Mouse (Mus musculus) lung, postnatal 4 days (tissue): Measurements from ENCODE around the gene Sdk2.

Source experiments
- DNase-seq, 2 experiments: peaks; one replicate each; pipeline ENCODE4 v3.0.0; 2021

The Sdk2 gene

GRCm38 (mm10) chr11:113735151-113735550, 331.7 kb downstream of the Sdk2 start:
- DNase-seq = peak in 1 of 2 experiments; percentile 26

DNA sequence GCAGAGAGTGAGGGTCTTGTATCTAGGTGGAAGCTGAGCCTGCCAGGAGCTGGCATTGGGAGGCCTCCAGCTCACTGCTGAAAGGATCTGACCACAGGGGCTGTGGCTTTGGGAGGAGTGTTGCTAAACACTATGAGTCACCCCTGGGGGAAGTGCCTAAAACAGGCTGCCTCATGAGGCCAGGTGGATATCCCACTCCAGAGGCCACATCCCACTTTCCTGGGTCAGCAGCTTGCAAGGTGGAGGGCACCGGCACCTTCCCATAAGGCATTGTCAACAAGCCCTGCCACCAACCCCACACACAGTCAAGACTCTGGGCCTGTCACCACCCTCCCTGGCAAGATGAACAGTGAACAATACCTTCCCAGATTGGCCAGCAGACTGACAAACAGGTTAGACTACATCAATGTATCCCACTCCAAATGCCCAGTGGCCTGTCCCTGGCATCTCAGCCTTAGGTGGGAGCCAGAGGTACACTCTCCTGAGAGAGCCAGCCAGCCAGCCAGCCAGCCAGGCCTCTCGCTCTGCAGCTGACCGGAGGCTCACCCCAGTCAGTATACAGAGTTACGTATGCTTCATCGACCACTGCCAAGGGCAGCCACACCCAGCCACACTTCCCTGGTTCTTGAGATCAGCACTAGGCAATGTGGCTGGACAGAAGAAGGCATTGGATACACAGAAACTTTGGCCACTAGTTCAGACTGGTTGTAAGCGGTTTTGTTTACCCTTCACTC, 333.0 kb downstream of the Sdk2 start:
- DNase-seq = peak; percentile 81 to 90

DNA sequence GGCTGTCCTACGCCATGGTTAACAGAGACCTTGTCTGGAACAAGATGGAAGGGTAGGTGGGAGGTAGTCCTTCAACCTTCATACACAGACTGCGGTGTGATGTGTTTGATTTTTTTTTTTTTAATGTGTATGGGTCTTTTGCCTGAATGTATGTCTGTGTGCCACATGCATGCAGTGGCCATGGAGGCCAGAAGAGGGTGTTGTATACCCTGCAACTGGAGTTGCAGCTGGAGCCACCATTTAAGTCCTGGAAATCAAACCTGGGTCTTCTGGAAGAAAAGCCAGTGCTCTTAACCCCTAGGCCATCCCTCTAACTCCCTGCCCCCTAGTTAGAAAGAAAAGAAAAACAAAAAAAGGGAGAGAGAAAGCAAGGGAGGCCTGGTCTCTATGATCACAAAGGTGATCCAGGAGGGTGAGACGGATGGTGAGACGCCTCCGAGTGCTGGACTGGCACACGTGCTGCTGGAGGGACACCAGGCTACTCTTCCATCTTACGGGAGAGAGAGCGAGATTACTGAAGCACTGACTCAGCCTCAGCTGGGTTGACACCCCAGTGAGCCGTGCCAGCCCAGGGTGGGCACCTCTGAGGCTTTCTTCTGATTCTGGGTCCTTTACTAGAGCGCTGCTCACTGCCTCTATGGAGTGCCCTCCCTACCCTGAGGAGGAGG, 334.8 kb downstream of the Sdk2 start:
- no peak for DNase-seq

DNA sequence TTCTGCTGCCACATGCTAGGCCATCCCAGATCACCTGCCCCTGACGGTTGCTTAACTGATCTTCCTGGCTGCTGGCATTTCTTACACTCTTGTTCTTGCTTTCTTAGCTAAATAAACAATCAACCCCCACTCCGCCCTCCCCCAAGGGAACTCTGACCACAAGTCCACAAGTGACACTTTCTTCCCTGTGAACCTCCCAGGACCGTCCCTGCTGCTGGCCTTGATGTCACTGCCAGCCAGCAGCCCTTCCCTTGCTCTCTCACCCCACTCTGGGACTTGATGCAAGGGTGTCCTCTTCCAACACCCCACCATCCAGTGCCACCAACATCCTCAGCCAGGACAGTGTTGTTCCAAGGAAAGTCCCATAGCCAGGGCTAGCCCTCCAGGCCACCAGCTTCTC, 336.0 kb downstream of the Sdk2 start:
- peak in 1 of 2 experiments; percentile 38 for DNase-seq

DNA sequence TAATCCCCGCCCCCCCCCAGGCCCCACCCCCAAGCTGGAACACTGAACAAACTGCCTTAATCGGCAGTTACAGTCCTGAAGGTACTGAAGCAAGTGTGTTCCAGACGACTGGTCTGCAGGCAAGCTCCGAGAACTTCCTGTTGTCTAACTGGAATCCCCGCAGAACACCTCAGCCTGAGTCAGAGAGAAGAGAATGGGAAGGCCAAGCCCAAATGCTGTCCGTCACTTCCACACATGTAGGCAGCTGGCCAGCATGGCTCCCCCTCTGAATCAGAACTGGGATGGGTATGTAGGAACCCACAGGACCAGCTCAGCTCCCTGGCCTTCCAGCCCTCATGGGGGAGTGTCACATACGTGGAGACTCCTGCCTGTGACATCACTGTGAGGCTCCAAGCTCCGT, 336.9 kb downstream of the Sdk2 start:
- DNase-seq = peak in 1 of 2 experiments; percentile 38

GRCm38 (mm10) chr11:113729239-113729638, 337.6 kb downstream of the Sdk2 start:
- DNase-seq = peak in 1 of 2 experiments; percentile 24

DNA sequence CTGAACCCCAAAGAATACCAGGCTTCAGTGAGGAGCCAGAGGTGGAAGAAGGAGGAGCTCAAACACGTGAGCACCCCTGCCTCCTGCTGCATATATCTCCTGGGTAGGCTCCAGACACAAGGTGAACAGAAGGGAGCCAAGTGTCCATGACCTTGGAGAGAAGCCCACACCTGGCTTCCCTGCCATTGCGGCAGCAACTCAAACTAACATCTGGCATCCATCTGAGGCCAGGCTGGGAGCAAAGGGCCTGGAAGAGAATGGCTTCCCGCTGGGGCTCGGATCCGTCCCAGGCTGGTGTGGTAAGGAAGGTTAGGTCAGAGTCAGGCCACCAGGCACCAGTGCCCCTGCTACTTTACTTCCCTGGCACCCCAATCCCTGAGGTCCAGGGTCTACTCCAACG, 338.9 kb downstream of the Sdk2 start:
- DNase-seq = no peak

DNA sequence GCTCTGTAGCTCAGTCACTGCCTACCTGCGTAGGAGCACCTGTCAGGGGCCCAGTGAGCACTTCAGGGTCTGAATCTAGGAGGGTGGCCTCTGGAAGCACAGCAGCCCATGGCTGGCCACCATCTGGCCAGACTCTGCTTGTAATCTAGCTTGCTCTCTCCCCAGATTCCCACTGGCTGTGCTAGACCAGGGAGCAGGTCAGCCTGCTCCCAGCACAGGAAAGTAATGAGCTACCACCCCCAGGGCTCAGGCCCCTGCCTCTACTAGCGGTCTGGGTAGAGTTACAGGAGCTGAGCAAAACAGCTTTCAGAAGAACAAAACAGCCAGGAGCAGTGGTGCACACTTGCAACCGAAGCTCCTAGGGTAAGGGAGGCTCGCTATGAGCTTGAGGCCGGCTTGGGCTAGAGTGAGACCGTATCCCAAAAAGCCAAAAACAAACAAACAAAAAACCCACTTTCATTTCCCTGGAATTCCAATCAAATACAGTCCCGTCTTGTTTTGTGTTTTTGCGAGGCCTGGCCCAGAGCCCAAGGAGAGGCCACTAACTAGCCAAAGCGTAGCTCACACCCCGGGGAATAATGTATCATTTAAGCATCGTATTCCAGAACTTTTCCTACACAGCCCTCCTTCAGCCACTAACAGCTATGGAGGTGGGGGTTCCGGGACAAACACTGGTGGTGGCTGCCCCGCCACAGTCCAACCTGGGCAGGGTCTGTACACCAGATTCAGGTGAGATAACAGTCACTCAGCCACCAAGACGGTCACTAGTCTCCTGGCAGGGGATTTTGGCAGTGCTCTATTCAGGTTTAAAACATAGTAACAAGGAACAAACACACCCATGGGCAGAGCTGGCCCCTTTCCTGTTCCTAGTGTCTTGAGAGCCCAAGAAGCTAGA, 339.6 kb downstream of the Sdk2 start:
- no peak for DNase-seq
